Mouse (Mus musculus) liver, adult (tissue): ENCODE data around the gene Ankrd13b.

Source experiments
- GATA4 ChIP-seq: IDR thresholded peaks from 2 replicates; pipeline ENCODE4 v1.6.1; 2014; ENCODE audit warnings: mild to moderate bottlenecking, low read length; ENCODE audit not compliant: insufficient replicate concordance

Ankrd13b gene

GRCm38 (mm10) chr11:77498261-77499139 lies 9.0 kb upstream of the Ankrd13b start:
- TF ChIP-seq GATA4 = no peak

- no peak for TF ChIP-seq GATA4
Measured at GRCm38 (mm10) chr11:77497851-77498250, 8.4 kb upstream of the Ankrd13b start.

- TF ChIP-seq GATA4 = no peak; the same call in 1 of the 2 replicates
Measured at GRCm38 (mm10) chr11:77497341-77497756, 7.9 kb upstream of the Ankrd13b start.

- TF ChIP-seq GATA4 = no peak
Measured at GRCm38 (mm10) chr11:77495507-77495906, 6.0 kb upstream of the Ankrd13b start.

- TF ChIP-seq GATA4 = no peak
Measured at GRCm38 (mm10) chr11:77494782-77495181, 5.3 kb upstream of the Ankrd13b start.

- no peak for TF ChIP-seq GATA4
Measured at GRCm38 (mm10) chr11:77494344-77494676, 4.8 kb upstream of the Ankrd13b start.

- TF ChIP-seq GATA4 = no peak
Measured at GRCm38 (mm10) chr11:77493512-77494343, 4.2 kb upstream of the Ankrd13b start, which contains the start of gene Git1. Gene Git1, plus strand, starts transcription at chr11:77493562.

GRCm38 (mm10) chr11:77492911-77493332 lies 3.4 kb upstream of the Ankrd13b start:
- TF ChIP-seq GATA4 = no peak

GRCm38 (mm10) chr11:77492311-77492871 lies 2.9 kb upstream of the Ankrd13b start:
- no peak for TF ChIP-seq GATA4

GRCm38 (mm10) chr11:77491502-77492291 lies 2.2 kb upstream of the Ankrd13b start:
- TF ChIP-seq GATA4 = no peak

GRCm38 (mm10) chr11:77491123-77491501 lies 1.6 kb upstream of the Ankrd13b start:
- TF ChIP-seq GATA4 = no peak

GRCm38 (mm10) chr11:77490451-77490850 lies 973 bp upstream of the Ankrd13b start:
- no peak for TF ChIP-seq GATA4

- no peak for TF ChIP-seq GATA4
Measured at GRCm38 (mm10) chr11:77488771-77489581, 502 bp downstream of the Ankrd13b start.

- TF ChIP-seq GATA4 = no peak
Measured at GRCm38 (mm10) chr11:77486798-77487197, 2.7 kb downstream of the Ankrd13b start.

- no peak for TF ChIP-seq GATA4
Measured at GRCm38 (mm10) chr11:77485229-77485628, 4.2 kb downstream of the Ankrd13b start.
